Comparison of ENCODE assay signal across 25 mouse cellular contexts in genomic region chr5:115473191-115473590, GRCm38 (mm10). TPM values are rescaled to one million over a fixed set of nuclear protein-coding genes. Genes with fewer than 3 reads are reported as not detected.
DNase-seq lines count a peak whose midpoint lies in the region; ATAC-seq and TF ChIP-seq lines count a peak whose summit lies in the region.
"Had no signal": no experiment of that assay in that cellular context is flagged by ENCODE, and none has a peak within 500 bp of the region (broad histone marks: within the 10 kb centered on the region; RNA-seq: fewer than 3 reads in every experiment).

No protein-coding gene starts in this region.

- H3K27me3 ChIP-seq in intestine, postnatal 0 days (replicated peaks; ENCODE audit: control insufficient read depth, insufficient read depth, low read length): no peaks in the 10 kb centered on the region
- H3K27me3 ChIP-seq in intestine, embryonic 16.5 days (replicated peaks; ENCODE audit: control insufficient read depth, insufficient read depth, low read length): no peaks in the 10 kb centered on the region
- no peaks in the 10 kb centered on the region for H3K27me3 ChIP-seq in lung, postnatal 0 days (replicated peaks; ENCODE audit: insufficient read depth, low read length)
- H3K27me3 ChIP-seq: forebrain, embryonic 15.5 days; intestine, embryonic 15.5 days; limb, embryonic 13.5 days; lung, embryonic 15.5 days; midbrain, embryonic 15.5 days had no signal

- H3K4me2 ChIP-seq in intestine, postnatal 0 days (replicated peaks; ENCODE audit: low read depth): no peak overlapping the region
- no peak overlapping the region for H3K4me2 ChIP-seq in intestine, embryonic 16.5 days (ENCODE audit: low read depth, low read length)
- H3K4me2 ChIP-seq in lung, postnatal 0 days (replicated peaks; ENCODE audit: low read depth, low read length): no peak overlapping the region
- H3K4me2 ChIP-seq: forebrain, embryonic 15.5 days; hindbrain, embryonic 12.5 days; intestine, embryonic 15.5 days; limb, embryonic 13.5 days; lung, embryonic 15.5 days; midbrain, embryonic 15.5 days had no signal

- H3K4me1 ChIP-seq in intestine, postnatal 0 days (replicated peaks; ENCODE audit: control insufficient read depth, insufficient read depth, low read length): no peaks in the 10 kb centered on the region
- H3K4me1 ChIP-seq in intestine, embryonic 16.5 days (ENCODE audit: control insufficient read depth, insufficient read depth, low read length): peaks cover 4% of the 10 kb centered on the region; the same call in 1 of the 2 replicates
- H3K4me1 ChIP-seq in lung, postnatal 0 days (ENCODE audit: insufficient read depth, low read depth, low read length): peaks cover 4% of the 10 kb centered on the region

- H3K9ac ChIP-seq in intestine, postnatal 0 days (ENCODE audit: low read depth, low read length): no peak overlapping the region
- H3K9ac ChIP-seq in intestine, embryonic 16.5 days (ENCODE audit: low read depth, low read length): no peak overlapping the region
- H3K9ac ChIP-seq in lung, postnatal 0 days (replicated peaks; ENCODE audit: low read depth): no peak overlapping the region
- H3K9ac ChIP-seq: forebrain, embryonic 15.5 days; hindbrain, embryonic 12.5 days; intestine, embryonic 15.5 days; limb, embryonic 13.5 days; lung, embryonic 15.5 days; midbrain, embryonic 15.5 days had no signal

- H3K4me3 ChIP-seq in intestine, postnatal 0 days (ENCODE audit: low read depth, low read length): no peak overlapping the region
- no peak overlapping the region for H3K4me3 ChIP-seq in intestine, embryonic 16.5 days (ENCODE audit: low read length)
- no peak overlapping the region for H3K4me3 ChIP-seq in lung, postnatal 0 days (ENCODE audit: low read depth, low read length)
- H3K4me3 ChIP-seq: erythroblast, embryonic 14.5 days; forebrain, embryonic 15.5 days; hindbrain, embryonic 12.5 days; intestine, embryonic 15.5 days; limb, embryonic 13.5 days; lung, embryonic 15.5 days; midbrain, embryonic 15.5 days had no signal

- WGBS in intestine, postnatal 0 days: 71% methylated on average over 10 of the region's 10 CpGs
- 74% methylated on average over 10 of the region's 10 CpGs for WGBS in intestine, embryonic 16.5 days
- WGBS in lung, postnatal 0 days: 74% methylated on average over 10 of the region's 10 CpGs

- peak; percentile 45 for TF ChIP-seq CTCF in intestine, postnatal 0 days (IDR thresholded peaks at IDR 0.05; ENCODE audit: low read depth)
- peak; percentile 44 for TF ChIP-seq CTCF in lung, postnatal 0 days (IDR thresholded peaks at IDR 0.05)

- peaks cover 4% of the 10 kb centered on the region; the same call in 1 of the 2 replicates for H3K36me3 ChIP-seq in intestine, postnatal 0 days (ENCODE audit: control insufficient read depth, insufficient read depth)
- H3K36me3 ChIP-seq in intestine, embryonic 16.5 days (ENCODE audit: control insufficient read depth, insufficient read depth, low read length): no peaks in the 10 kb centered on the region
- H3K36me3 ChIP-seq in lung, postnatal 0 days (ENCODE audit: insufficient read depth, low read length): no peaks in the 10 kb centered on the region
- H3K36me3 ChIP-seq: hindbrain, embryonic 12.5 days; lung, embryonic 15.5 days; midbrain, embryonic 15.5 days had no signal

- DNase-seq in lung, postnatal 0 days (ENCODE audit: low spot score): peak; percentile 4
- DNase-seq in lung, postnatal 36 days: no peak
- peak; percentile 54 for DNase-seq in R1 (ENCODE audit: low read depth, low spot score)
- DNase-seq in left cerebral cortex, adult 18-20 months (ENCODE audit: low spot score in 2 of 2): no peak
- no peak for DNase-seq in adrenal gland, adult 2 months
- DNase-seq: cerebellum, adult 8-10 months; heart, adult 18-20 months; kidney, postnatal 25 days; right cerebral cortex, adult 18-20 months; thymus, adult 18-20 months had no signal

- no peak for ATAC-seq in intestine, postnatal 0 days
- ATAC-seq in intestine, embryonic 16.5 days: no peak
- ATAC-seq in lung, postnatal 0 days: no peak
- ATAC-seq: forebrain, embryonic 15.5 days; intestine, embryonic 15.5 days; midbrain, embryonic 15.5 days had no signal

- H3K27ac ChIP-seq in intestine, postnatal 0 days (ENCODE audit: low read depth, low read length): no peak overlapping the region
- H3K27ac ChIP-seq in intestine, embryonic 16.5 days (ENCODE audit: low read length): no peak overlapping the region
- no peak overlapping the region for H3K27ac ChIP-seq in lung, postnatal 0 days (ENCODE audit: low read length)
- H3K27ac ChIP-seq: forebrain, embryonic 15.5 days; hindbrain, embryonic 12.5 days; intestine, embryonic 15.5 days; limb, embryonic 13.5 days; lung, embryonic 15.5 days; midbrain, embryonic 15.5 days had no signal

- TF ChIP-seq EP300 in lung, postnatal 0 days (IDR thresholded peaks at IDR 0.05): no peak

- no peaks in the 10 kb centered on the region for H3K9me3 ChIP-seq in intestine, postnatal 0 days (ENCODE audit: control insufficient read depth)
- H3K9me3 ChIP-seq in intestine, embryonic 16.5 days (ENCODE audit: control insufficient read depth, low read length): no peaks in the 10 kb centered on the region
- no peaks in the 10 kb centered on the region for H3K9me3 ChIP-seq in lung, postnatal 0 days (ENCODE audit: low read length)
- H3K9me3 ChIP-seq: forebrain, embryonic 15.5 days; hindbrain, embryonic 12.5 days; intestine, embryonic 15.5 days; limb, embryonic 13.5 days; lung, embryonic 15.5 days; midbrain, embryonic 15.5 days had no signal

RNA-seq across cellular contexts. Expression of gene Pla2g1b, which starts 7.1 kb away (rescaled TPM):
- 0.78 and 0.98 TPM in 2 replicates for polyA plus RNA-seq in intestine, postnatal 0 days (2015; fragmentation: Nextera tagmentation; extraction: Ambion mirVana)
- polyA plus RNA-seq in intestine, embryonic 16.5 days (2015; fragmentation: Nextera tagmentation; extraction: Ambion mirVana): 1.2 and 1.3 TPM in 2 replicates
- 70.5 and 71.7 TPM in 2 replicates for polyA plus RNA-seq in lung, postnatal 0 days (2015; fragmentation: Nextera tagmentation; extraction: Ambion mirVana)
- total RNA-seq in left cerebral cortex, adult 18-20 months (2021): not detected
- not detected for total RNA-seq in adrenal gland, adult 2 months (2021)
- 7.6 TPM in 1 of 2 replicates, not detected in the other for polyA plus RNA-seq in adrenal gland, adult 2 months (2012; rRNA removed)
- total RNA-seq: common myeloid progenitor, adult 5-6 weeks; gastrocnemius, adult 18-20 months; heart, adult 18-20 months; layer of hippocampus, postnatal 10 days; left cerebral cortex, postnatal 10 days; megakaryocyte, adult 5-6 weeks had no signal
- polyA plus RNA-seq: embryonic facial prominence, embryonic 11.5 days; erythroblast, embryonic 14.5 days; forebrain, embryonic 15.5 days; hindbrain, embryonic 12.5 days; limb, embryonic 13.5 days; midbrain, embryonic 15.5 days had no signal

RNA-seq across cellular contexts. Expression of gene Sirt4, which starts 11.3 kb away (rescaled TPM):
- 5.0 and 6.4 TPM in 2 replicates for polyA plus RNA-seq in intestine, postnatal 0 days (2015; fragmentation: Nextera tagmentation; extraction: Ambion mirVana)
- 20.4 and 23.1 TPM in 2 replicates for polyA plus RNA-seq in intestine, embryonic 16.5 days (2015; fragmentation: Nextera tagmentation; extraction: Ambion mirVana)
- polyA plus RNA-seq in lung, postnatal 0 days (2015; fragmentation: Nextera tagmentation; extraction: Ambion mirVana): 15.7 and 18.0 TPM in 2 replicates
- 10 to 100 TPM; 37.1 to 37.8 TPM for total RNA-seq in left cerebral cortex, adult 18-20 months (2021)
- 10 to 100 TPM; 15.1 to 28.0 TPM for total RNA-seq in adrenal gland, adult 2 months (2021)
- 47.4 and 61.7 TPM in 2 replicates for polyA plus RNA-seq in adrenal gland, adult 2 months (2012; rRNA removed)

RNA-seq across cellular contexts. Expression of gene Pxn, which starts 33.3 kb away (rescaled TPM):
- polyA plus RNA-seq in intestine, postnatal 0 days (2015; fragmentation: Nextera tagmentation; extraction: Ambion mirVana): 65.1 and 71.1 TPM in 2 replicates
- 71.9 and 88.2 TPM in 2 replicates for polyA plus RNA-seq in intestine, embryonic 16.5 days (2015; fragmentation: Nextera tagmentation; extraction: Ambion mirVana)
- 56.4 and 59.3 TPM in 2 replicates for polyA plus RNA-seq in lung, postnatal 0 days (2015; fragmentation: Nextera tagmentation; extraction: Ambion mirVana)
- total RNA-seq in left cerebral cortex, adult 18-20 months (2021): 10 to 100 TPM; 22.2 to 25.7 TPM
- total RNA-seq in adrenal gland, adult 2 months (2021): 10 to 100 TPM; 39.4 to 47.2 TPM
- polyA plus RNA-seq in adrenal gland, adult 2 months (2012; rRNA removed): 66.9 and 67.5 TPM in 2 replicates

RNA-seq across cellular contexts. Expression of gene Msi1, which starts 43.8 kb away (rescaled TPM):
- polyA plus RNA-seq in intestine, postnatal 0 days (2015; fragmentation: Nextera tagmentation; extraction: Ambion mirVana): 4.1 and 4.3 TPM in 2 replicates
- polyA plus RNA-seq in intestine, embryonic 16.5 days (2015; fragmentation: Nextera tagmentation; extraction: Ambion mirVana): 3.0 and 4.5 TPM in 2 replicates
- 1.2 TPM in 2 replicates for polyA plus RNA-seq in lung, postnatal 0 days (2015; fragmentation: Nextera tagmentation; extraction: Ambion mirVana)
- total RNA-seq in left cerebral cortex, adult 18-20 months (2021): 10 to 100 TPM; 48.8 to 49.1 TPM
- total RNA-seq in adrenal gland, adult 2 months (2021): 10 to 100 TPM; 16.3 to 19.1 TPM
- polyA plus RNA-seq in adrenal gland, adult 2 months (2012; rRNA removed): 24.0 and 29.5 TPM in 2 replicates
- total RNA-seq: common myeloid progenitor, adult 5-6 weeks; megakaryocyte, adult 5-6 weeks had no signal

Comparison
In these comparisons a context has a peak if more than half of its experiments do, and no peak if none do; other contexts are left out.
1. DNase-seq: peak in lung, postnatal 0 days (single experiment) and R1 (single experiment); none in lung, postnatal 36 days (single experiment), left cerebral cortex, adult 18-20 months (0 of 2) and adrenal gland, adult 2 months (single experiment).